Mouse (Mus musculus): ENCODE data around the gene Ephx4. TPM values are rescaled to one million over a fixed set of nuclear protein-coding genes. Genes with fewer than 3 reads are reported as not detected.

Ephx4 gene
- polyA plus RNA-seq, 1 experiment from 2014 or later: 1.5 TPM

DNA sequence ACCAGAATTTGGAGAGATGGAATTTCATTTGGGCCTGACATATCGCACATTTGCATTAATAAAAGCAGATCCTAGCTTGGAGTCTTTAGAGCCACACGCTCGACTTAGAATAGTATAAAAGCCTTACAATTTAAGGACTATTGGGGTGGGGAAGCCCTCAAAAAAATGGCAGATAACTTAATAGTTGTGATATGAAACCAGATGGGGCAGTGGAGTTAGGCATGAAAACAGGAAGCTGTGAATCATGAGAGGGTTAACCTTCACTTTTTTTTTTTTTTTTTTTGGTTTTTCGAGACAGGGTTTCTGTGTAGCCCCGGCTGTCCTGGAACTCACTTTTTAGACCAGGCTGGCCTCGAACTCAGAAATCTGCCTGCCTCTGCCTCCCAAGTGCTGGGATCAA lies 33.6 kb downstream of the Ephx4 start:
- H3K4me3 ChIP-seq: no peak overlapping the region
- H3K4me2 ChIP-seq (replicated peaks): no peak overlapping the region
- 88% methylated on average over 6 of the region's 6 CpGs for WGBS
- H3K36me3 ChIP-seq: no peaks in the 10 kb centered on the region
- H3K27ac ChIP-seq: no peak overlapping the region
- H3K9ac ChIP-seq: no peak overlapping the region
- no peak for ATAC-seq (ENCODE audit: insufficient number of reproducible peaks, insufficient read depth, low FRiP score, low TSS enrichment)
- no peaks in the 10 kb centered on the region for H3K9me3 ChIP-seq
- H3K4me1 ChIP-seq: peaks cover 12% of the 10 kb centered on the region; the same call in 1 of the 2 replicates
- H3K27me3 ChIP-seq: peaks cover 7% of the 10 kb centered on the region; the same call in 1 of the 2 replicates

DNA sequence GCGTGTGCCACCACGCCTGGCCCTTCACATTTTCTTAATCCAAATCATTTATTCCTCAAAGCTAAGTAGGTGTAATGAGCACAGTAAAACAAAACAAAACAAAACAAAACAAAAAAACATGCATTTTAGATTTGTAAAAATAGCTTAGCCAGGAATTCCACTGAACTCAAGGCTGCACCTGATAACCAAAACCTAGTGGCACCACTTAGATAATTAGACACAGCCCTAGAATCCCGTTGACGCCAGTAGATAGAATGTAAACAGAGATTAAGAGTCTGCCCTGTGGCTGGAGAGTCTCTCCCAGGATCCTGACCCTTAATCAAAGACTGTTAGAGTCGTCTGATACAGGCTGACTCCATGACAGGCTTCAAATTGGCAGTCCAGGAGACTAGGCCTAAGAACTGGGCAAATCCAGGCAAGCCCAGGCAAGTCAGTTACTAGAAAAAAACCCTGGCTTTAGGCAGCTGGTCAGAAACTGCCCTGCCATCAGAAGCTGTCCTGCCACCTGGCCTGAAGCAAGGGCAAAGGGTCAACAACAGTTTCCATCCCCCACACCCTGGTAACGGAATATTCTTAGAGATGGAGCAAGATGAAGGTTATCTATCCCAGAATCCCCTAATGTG lies 34.2 kb downstream of the Ephx4 start:
- H3K4me3 ChIP-seq: no peak overlapping the region
- H3K9ac ChIP-seq: no peak overlapping the region
- no peak for ATAC-seq (ENCODE audit: insufficient number of reproducible peaks, insufficient read depth, low FRiP score, low TSS enrichment)
- H3K27me3 ChIP-seq: peaks cover 7% of the 10 kb centered on the region; the same call in 1 of the 2 replicates
- H3K36me3 ChIP-seq: no peaks in the 10 kb centered on the region
- peaks cover 12% of the 10 kb centered on the region; the same call in 1 of the 2 replicates for H3K4me1 ChIP-seq
- WGBS: 58% methylated on average over 6 of the region's 6 CpGs
- no peaks in the 10 kb centered on the region for H3K9me3 ChIP-seq
- no peak overlapping the region for H3K4me2 ChIP-seq (replicated peaks)
- H3K27ac ChIP-seq: no peak overlapping the region

DNA sequence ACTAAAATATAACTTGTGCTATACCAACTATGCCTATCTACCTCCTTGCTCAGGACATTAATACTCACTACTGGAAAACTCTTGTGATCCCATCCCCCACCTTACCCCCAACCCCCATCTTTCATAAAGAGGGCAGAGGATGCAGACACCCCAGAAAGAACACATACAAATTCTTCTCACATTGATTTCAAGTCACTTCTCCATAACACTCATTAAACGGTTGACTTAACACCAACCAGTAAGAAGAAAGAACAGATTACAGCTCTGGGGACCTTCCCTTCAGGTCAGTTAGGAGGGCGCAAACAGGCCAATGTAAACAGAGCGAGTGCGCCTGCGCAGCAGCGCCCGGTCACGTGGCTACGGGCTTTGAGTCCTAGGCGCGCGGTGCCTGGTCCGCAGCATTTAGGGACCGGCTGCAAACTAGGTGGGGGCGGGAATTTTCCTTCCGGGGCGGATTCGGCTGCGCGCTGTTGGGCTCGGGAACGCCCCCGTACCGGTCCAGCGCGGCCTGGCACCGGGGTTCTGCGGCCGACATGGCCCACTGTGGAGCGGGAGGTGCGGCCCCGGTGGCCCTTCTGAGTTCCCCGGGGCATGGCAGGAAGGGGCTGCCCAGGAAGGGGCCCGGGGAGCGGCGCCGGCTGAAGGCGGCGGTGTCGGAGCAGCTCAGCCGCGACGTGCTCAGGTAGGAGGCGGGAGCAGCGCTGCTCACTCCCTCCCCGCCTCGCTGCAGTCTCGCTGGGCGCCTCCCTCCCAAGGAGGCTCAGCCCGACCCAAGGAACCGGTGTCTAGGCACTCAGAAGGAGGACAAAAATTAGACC lies 35.1 kb downstream of the Ephx4 start, which contains the start of gene Btbd8:
Gene Btbd8 (plus strand): TSS at position 534 of the 818 bp plus-strand sequence.
- peak within 1 kb of the TSS; percentile 89 for H3K9ac ChIP-seq
- ATAC-seq (ENCODE audit: insufficient number of reproducible peaks, insufficient read depth, low FRiP score, low TSS enrichment): peak; percentile 91
- peaks cover 7% of the 10 kb centered on the region; the same call in 1 of the 2 replicates for H3K27me3 ChIP-seq
- peaks cover 12% of the 10 kb centered on the region; the same call in 1 of the 2 replicates for H3K4me1 ChIP-seq
- H3K4me3 ChIP-seq: peak within 1 kb of the TSS; percentile 77
- under 1% methylated on average over 51 of the region's 51 CpGs for WGBS
- H3K9me3 ChIP-seq: no peaks in the 10 kb centered on the region
- peak within 1 kb of the TSS; percentile 62 for H3K4me2 ChIP-seq (replicated peaks)
- H3K36me3 ChIP-seq: no peaks in the 10 kb centered on the region
- peak within 1 kb of the TSS; percentile 86 for H3K27ac ChIP-seq

DNA sequence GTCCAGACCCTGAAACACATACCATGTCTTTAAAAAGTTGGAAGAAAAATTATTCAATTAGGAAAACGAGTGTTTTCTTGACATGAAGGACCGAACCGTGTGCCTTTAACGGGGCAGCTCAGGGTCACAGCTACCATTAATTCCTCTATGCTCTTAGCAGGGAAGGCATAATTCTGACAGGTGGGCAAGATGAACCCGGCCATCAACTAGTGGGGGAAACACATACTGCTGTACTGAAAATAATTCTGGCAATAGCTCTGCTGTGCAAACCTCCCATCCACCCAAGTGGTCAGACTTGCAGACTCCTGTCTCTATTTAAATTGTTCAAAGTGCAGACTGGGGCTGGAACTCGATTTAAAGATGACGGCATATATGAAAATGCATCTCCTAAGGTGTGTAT lies 35.8 kb downstream of the Ephx4 start:
- Histone ChIP-seq H3K4me3 (peak overlapping the region; percentile 77), H3K9me3 (no peaks in the 10 kb centered on the region), H3K36me3 (no peaks in the 10 kb centered on the region), H3K4me1 (peaks cover 12% of the 10 kb centered on the region; the same call in 1 of the 2 replicates), H3K27ac (peak overlapping the region; percentile 86; the same call in 1 of the 2 replicates), H3K9ac (peak overlapping the region; percentile 89), H3K27me3 (0 out of 2 replicates have a peak, but pooled peaks cover 1% of the 10 kb centered on the region), H3K4me2 (replicated peaks) (peak overlapping the region; percentile 62)
- ATAC-seq (ENCODE audit: insufficient number of reproducible peaks, insufficient read depth, low FRiP score, low TSS enrichment): no peak
- WGBS: 21% methylated on average over 7 of the region's 7 CpGs

DNA sequence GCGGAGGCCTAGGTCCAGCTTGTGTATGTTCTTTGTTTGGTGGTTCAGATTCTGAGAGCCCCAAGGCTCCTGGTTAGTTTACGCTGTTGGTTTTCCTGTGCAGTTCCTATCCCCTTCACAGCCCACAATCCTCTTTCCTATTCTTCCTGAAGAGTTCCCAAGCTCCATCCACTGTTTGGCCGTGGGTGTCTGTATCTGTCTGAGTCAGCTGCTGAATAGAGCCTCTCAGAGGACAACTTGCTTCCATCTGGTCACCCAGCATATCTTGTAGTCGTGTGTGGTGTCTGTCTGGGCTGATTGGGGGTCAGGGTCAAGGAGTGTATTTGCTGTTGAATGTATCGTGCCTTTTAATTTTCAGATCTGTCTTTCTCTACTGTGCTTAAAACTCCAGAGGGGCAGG lies 39.3 kb downstream of the Ephx4 start:
- H3K36me3 ChIP-seq: no peaks in the 10 kb centered on the region
- no peak overlapping the region for H3K9ac ChIP-seq
- no peak for ATAC-seq (ENCODE audit: insufficient number of reproducible peaks, insufficient read depth, low FRiP score, low TSS enrichment)

DNA sequence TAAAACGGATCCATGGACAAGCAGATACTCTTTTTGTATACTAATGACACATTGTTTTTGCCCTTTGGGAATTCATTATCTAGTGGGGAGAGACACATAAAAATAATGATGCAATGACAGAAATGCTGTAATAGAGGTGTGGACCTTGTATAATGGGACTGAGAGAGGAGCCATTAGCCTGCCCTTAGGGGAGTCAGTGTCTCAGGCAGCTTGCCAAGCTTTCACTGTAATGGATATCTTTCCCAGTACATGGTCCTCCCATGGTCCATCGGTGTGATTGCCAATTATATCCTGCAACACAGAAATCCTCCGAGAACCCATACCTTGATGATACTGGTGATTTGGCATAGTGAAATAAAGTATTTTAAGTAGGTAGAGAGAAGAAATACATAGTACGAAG lies 41.7 kb downstream of the Ephx4 start:
- 83% methylated on average over 4 of the region's 4 CpGs for WGBS
- no peak for ATAC-seq (ENCODE audit: insufficient number of reproducible peaks, insufficient read depth, low FRiP score, low TSS enrichment)
- no peaks in the 10 kb centered on the region for H3K36me3 ChIP-seq
- H3K27ac ChIP-seq: no peak overlapping the region
- no peaks in the 10 kb centered on the region for H3K27me3 ChIP-seq
- H3K4me3 ChIP-seq: no peak overlapping the region
- H3K9me3 ChIP-seq: no peaks in the 10 kb centered on the region
- no peak overlapping the region for H3K9ac ChIP-seq
- H3K4me2 ChIP-seq (replicated peaks): no peak overlapping the region
- no peaks in the 10 kb centered on the region for H3K4me1 ChIP-seq

More for the DNA sequence above, 39.3 kb downstream of the Ephx4 start:
- Histone ChIP-seq H3K9me3 (no peaks in the 10 kb centered on the region), H3K4me3 (no peak overlapping the region), H3K27me3 (no peaks in the 10 kb centered on the region), H3K4me1 (peaks cover 11% of the 10 kb centered on the region; the same call in 1 of the 2 replicates), H3K27ac (no peak overlapping the region), H3K4me2 (replicated peaks) (no peak overlapping the region)
- WGBS: 81% methylated on average over 5 of the region's 5 CpGs

DNA sequence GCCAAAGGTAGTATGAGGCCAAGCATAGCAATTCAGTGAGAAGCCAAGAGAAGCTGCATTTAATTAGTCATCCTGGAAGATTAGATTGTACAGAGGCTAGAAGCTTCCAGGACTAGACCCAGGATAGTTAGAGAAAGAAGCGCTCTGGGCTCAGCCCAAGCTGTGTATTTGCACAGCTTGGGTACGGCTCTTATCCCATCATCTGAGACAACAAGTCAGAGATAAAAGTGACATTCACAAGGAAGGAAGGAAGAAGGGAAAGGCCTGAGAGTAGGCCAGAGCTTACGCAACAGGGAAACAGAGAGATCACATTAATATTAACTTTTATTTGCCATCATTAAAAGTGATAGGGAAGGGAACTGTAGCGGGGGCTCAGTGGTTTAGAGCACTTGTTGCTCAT lies 45.4 kb downstream of the Ephx4 start:
- WGBS: 87% methylated on average over 4 of the region's 4 CpGs
- Histone ChIP-seq H3K9ac (no peak overlapping the region), H3K4me1 (no peaks in the 10 kb centered on the region), H3K36me3 (no peaks in the 10 kb centered on the region), H3K4me2 (replicated peaks) (no peak overlapping the region), H3K9me3 (no peaks in the 10 kb centered on the region), H3K27me3 (no peaks in the 10 kb centered on the region), H3K4me3 (no peak overlapping the region), H3K27ac (no peak overlapping the region)
- no peak for ATAC-seq (ENCODE audit: insufficient number of reproducible peaks, insufficient read depth, low FRiP score, low TSS enrichment)

DNA sequence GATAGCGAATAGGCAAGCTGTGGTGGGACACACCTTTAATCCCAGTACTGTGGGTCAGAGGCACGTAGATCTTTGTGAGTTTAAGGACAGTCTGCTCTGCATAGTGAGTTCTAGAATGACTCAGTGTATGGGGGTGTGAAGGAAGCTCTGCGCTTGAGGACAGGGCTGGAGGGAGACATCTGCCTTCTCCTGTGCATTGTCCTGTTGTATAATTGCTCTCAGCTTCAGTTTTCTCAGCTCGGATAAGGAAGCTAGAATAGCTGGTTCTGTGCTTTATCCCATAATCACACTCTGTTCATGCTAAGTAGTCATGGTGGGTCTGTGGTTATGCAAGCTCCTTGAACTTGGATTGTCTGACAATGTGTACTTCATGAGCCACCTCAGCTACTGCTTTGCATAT lies 46.2 kb downstream of the Ephx4 start:
- Histone ChIP-seq H3K9ac (no peak overlapping the region), H3K4me3 (no peak overlapping the region), H3K9me3 (no peaks in the 10 kb centered on the region), H3K27ac (no peak overlapping the region), H3K4me1 (no peaks in the 10 kb centered on the region), H3K36me3 (no peaks in the 10 kb centered on the region), H3K27me3 (no peaks in the 10 kb centered on the region), H3K4me2 (replicated peaks) (no peak overlapping the region)
- no peak for ATAC-seq (ENCODE audit: insufficient number of reproducible peaks, insufficient read depth, low FRiP score, low TSS enrichment)
- 92% methylated on average over 4 of the region's 4 CpGs for WGBS

DNA sequence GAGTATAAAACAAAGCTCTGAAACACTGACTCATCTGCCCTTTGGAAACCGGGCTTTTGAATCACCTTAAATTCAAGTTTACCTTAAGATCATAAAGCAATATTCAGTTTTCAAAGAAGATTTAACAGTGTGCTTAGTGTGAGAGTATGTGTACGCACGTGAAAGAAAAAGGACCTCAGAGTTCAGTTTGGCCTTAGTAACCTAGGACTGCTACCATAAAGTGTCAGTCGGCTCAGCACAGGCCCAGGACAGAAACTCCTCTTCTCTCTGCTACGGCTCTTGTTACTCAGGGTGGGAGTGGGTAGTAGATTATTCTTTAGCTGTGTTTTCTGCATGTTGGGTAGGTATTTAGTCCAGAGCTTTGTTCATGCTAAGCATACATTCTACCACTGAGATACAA lies 47.1 kb downstream of the Ephx4 start:
- 87% methylated on average over 5 of the region's 5 CpGs for WGBS
- Histone ChIP-seq H3K4me2 (replicated peaks) (no peak overlapping the region), H3K4me3 (no peak overlapping the region), H3K4me1 (no peaks in the 10 kb centered on the region), H3K9me3 (no peaks in the 10 kb centered on the region), H3K9ac (no peak overlapping the region), H3K27ac (no peak overlapping the region), H3K36me3 (no peaks in the 10 kb centered on the region), H3K27me3 (no peaks in the 10 kb centered on the region)
- no peak for ATAC-seq (ENCODE audit: insufficient number of reproducible peaks, insufficient read depth, low FRiP score, low TSS enrichment)

DNA sequence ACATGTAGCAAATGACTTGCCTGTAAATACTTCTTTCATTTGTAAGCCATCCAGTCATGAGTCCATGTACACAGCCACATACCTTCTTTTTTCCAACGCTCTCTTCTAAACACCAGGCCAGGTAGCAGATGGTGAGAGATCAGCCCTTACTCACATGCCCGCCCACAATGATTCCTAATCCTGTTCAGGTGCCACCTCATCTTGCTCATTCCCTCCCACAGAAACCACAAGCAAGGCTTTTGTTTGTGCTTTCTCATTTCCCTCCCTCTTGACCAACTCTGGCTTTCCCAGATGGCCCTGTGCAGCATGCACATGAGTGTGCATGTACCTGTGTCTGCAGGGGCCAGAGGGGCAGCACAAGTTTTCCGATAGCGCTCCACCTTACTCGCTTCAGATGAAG lies 47.8 kb downstream of the Ephx4 start:
- H3K27ac ChIP-seq: no peak overlapping the region
- ATAC-seq (ENCODE audit: insufficient number of reproducible peaks, insufficient read depth, low FRiP score, low TSS enrichment): no peak
- no peaks in the 10 kb centered on the region for H3K9me3 ChIP-seq
- no peaks in the 10 kb centered on the region for H3K27me3 ChIP-seq
- no peaks in the 10 kb centered on the region for H3K4me1 ChIP-seq
- WGBS: 92% methylated on average over 5 of the region's 5 CpGs
- no peak overlapping the region for H3K4me2 ChIP-seq (replicated peaks)
- no peaks in the 10 kb centered on the region for H3K36me3 ChIP-seq
- H3K4me3 ChIP-seq: no peak overlapping the region
- no peak overlapping the region for H3K9ac ChIP-seq

DNA sequence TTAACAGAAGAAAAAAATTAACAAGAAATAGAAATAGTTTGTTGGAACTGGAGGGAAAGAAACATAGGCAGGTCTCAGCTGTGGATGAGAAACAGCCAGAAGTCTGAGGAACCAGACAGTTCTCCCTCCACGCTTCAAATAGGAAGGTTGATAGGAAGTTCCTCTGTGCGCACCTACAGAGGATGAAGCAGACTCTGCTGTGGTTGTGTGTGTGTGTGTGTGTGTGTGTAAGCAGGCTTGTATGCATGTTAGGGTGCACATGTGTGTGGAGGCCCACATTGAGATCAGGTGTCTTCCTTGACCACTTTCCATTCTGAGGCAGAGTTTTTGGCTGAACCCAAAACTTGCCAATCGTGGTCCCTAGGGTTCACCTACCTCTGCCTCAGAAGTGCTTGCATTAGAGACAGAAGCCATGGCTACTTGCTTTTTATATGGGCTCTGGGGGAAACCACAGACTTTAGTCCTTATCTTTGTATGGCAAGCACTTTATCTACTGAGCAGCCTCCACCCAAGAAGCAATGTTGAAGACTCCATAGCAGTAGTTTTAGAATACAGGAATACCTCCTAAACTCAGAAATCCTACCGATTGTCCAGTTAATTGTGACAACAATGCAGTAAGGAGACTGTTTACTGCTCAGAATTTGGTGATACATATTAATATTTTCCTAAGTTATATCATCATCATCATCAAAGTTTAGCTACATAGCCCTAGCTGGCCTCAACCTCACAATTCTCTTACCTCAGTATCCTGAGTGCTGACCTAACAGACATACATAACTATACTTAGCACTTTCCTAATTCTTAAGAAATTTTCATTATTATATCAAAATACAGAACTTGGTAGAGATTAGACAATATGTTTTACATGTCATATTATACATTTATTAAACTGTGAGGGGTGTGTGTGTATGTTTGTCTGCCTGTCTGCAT lies 59.9 kb downstream of the Ephx4 start:
- Histone ChIP-seq H3K9ac (no peak overlapping the region), H3K36me3 (no peaks in the 10 kb centered on the region), H3K27me3 (no peaks in the 10 kb centered on the region), H3K4me1 (no peaks in the 10 kb centered on the region), H3K4me3 (no peak overlapping the region), H3K27ac (no peak overlapping the region), H3K9me3 (no peaks in the 10 kb centered on the region), H3K4me2 (replicated peaks) (no peak overlapping the region)
- WGBS: 89% methylated on average over 4 of the region's 4 CpGs
- no peak for ATAC-seq (ENCODE audit: insufficient number of reproducible peaks, insufficient read depth, low FRiP score, low TSS enrichment)
